Mouse (Mus musculus): ENCODE results near the gene Ddx39. TPM values are rescaled to one million over a fixed set of nuclear protein-coding genes. Genes with fewer than 3 reads are reported as not detected.

Ddx39 gene
- polyA plus RNA-seq, 1 experiment from 2014 or later, result 128 TPM

- Histone ChIP-seq H3K27ac (ENCODE audit: poor library complexity, severe bottlenecking) (no peak overlapping the region), H3K9ac (no peak overlapping the region), H3K9me3 (replicated peaks) (no peaks in the 10 kb centered on the region; the same call in 1 of the 2 replicates), H3K4me1 (replicated peaks) (peaks cover 14% of the 10 kb centered on the region), H3K36me3 (no peaks in the 10 kb centered on the region), H3K4me3 (no peak overlapping the region), H3K27me3 (replicated peaks) (no peaks in the 10 kb centered on the region), H3K4me2 (no peak overlapping the region)
- WGBS, result 70% methylated on average over 2 of the region's 2 CpGs
- ATAC-seq (ENCODE audit: insufficient number of reproducible peaks, low FRiP score), result no peak
Measured at GRCm38 (mm10) chr8:83770669-83771068, 55.7 kb downstream of the Ddx39 start.

- no peak overlapping the region for H3K4me2 ChIP-seq
- H3K9me3 ChIP-seq (replicated peaks), result no peaks in the 10 kb centered on the region; the same call in 1 of the 2 replicates
- WGBS, result 55% methylated on average over 4 of the region's 4 CpGs
- H3K36me3 ChIP-seq, result no peaks in the 10 kb centered on the region
- H3K4me3 ChIP-seq, result no peak overlapping the region
- H3K27me3 ChIP-seq (replicated peaks), result no peaks in the 10 kb centered on the region
- ATAC-seq (ENCODE audit: insufficient number of reproducible peaks, low FRiP score), result no peak
- no peak overlapping the region for H3K27ac ChIP-seq (ENCODE audit: poor library complexity, severe bottlenecking)
- H3K9ac ChIP-seq, result no peak overlapping the region
- peaks cover 14% of the 10 kb centered on the region for H3K4me1 ChIP-seq (replicated peaks)
Measured at GRCm38 (mm10) chr8:83771791-83772190, 56.8 kb downstream of the Ddx39 start.

- no peaks in the 10 kb centered on the region for H3K9me3 ChIP-seq (replicated peaks)
- ATAC-seq (ENCODE audit: insufficient number of reproducible peaks, low FRiP score), result peak; percentile 71
- no peaks in the 10 kb centered on the region for H3K27me3 ChIP-seq (replicated peaks)
- peak overlapping the region; percentile 44 for H3K4me3 ChIP-seq
- WGBS, result 4% methylated on average over 25 of the region's 25 CpGs
- 0 out of 2 replicates have a peak overlapping the region, but pooled peaks have one; percentile 31 for H3K27ac ChIP-seq (ENCODE audit: poor library complexity, severe bottlenecking)
- no peaks in the 10 kb centered on the region for H3K36me3 ChIP-seq
- peak overlapping the region; percentile 77 for H3K4me2 ChIP-seq
- peak overlapping the region; percentile 63 for H3K9ac ChIP-seq
- peaks cover 14% of the 10 kb centered on the region for H3K4me1 ChIP-seq (replicated peaks)
Measured at GRCm38 (mm10) chr8:83772701-83773451, 57.9 kb downstream of the Ddx39 start.

- H3K9ac ChIP-seq, result peak overlapping the region; percentile 63; the same call in 1 of the 2 replicates
- H3K36me3 ChIP-seq, result no peaks in the 10 kb centered on the region
- no peaks in the 10 kb centered on the region for H3K9me3 ChIP-seq (replicated peaks)
- peak overlapping the region; percentile 77 for H3K4me2 ChIP-seq
- H3K4me1 ChIP-seq (replicated peaks), result peaks cover 14% of the 10 kb centered on the region
- 18% methylated on average over 6 of the region's 6 CpGs for WGBS
- peak overlapping the region; percentile 44 for H3K4me3 ChIP-seq
- 0 out of 2 replicates have a peak overlapping the region, but pooled peaks have one; percentile 31 for H3K27ac ChIP-seq (ENCODE audit: poor library complexity, severe bottlenecking)
- H3K27me3 ChIP-seq (replicated peaks), result no peaks in the 10 kb centered on the region
- no peak for ATAC-seq (ENCODE audit: insufficient number of reproducible peaks, low FRiP score)
Measured at GRCm38 (mm10) chr8:83773452-83773846, 58.5 kb downstream of the Ddx39 start.

- 82% methylated on average over 2 of the region's 2 CpGs for WGBS
- no peaks in the 10 kb centered on the region for H3K9me3 ChIP-seq (replicated peaks)
- ATAC-seq (ENCODE audit: insufficient number of reproducible peaks, low FRiP score), result no peak
Measured at GRCm38 (mm10) chr8:83774221-83774620, 59.2 kb downstream of the Ddx39 start.

More at GRCm38 (mm10) chr8:83774221-83774620, 59.2 kb downstream of the Ddx39 start:
- Histone ChIP-seq H3K36me3 (no peaks in the 10 kb centered on the region), H3K27me3 (replicated peaks) (no peaks in the 10 kb centered on the region), H3K4me3 (no peak overlapping the region), H3K4me2 (no peak overlapping the region), H3K4me1 (replicated peaks) (peaks cover 14% of the 10 kb centered on the region), H3K9ac (no peak overlapping the region), H3K27ac (ENCODE audit: poor library complexity, severe bottlenecking) (no peak overlapping the region)

Small RNA genes lying within 50 kb of the gene (microRNA-seq; reads per million reads assigned to microRNA genes)
- not detected for gene Mir1668

Other genes starting within 250 kb of the Ddx39 start
- gene Olfr370, start 179.4 kb upstream of the Ddx39 start, polyA plus RNA-seq (2016; fragmentation: Nextera tagmentation; extraction: Ambion mirVana), result not detected in 2 replicates
- 547 and 555 TPM in 2 replicates for gene Ndufb7, start 148.5 kb upstream of the Ddx39 start, polyA plus RNA-seq (2016; fragmentation: Nextera tagmentation; extraction: Ambion mirVana)
- 445 and 456 TPM in 2 replicates for gene Tecr, start 107.2 kb upstream of the Ddx39 start, polyA plus RNA-seq (2016; fragmentation: Nextera tagmentation; extraction: Ambion mirVana)
- 45.1 and 47.4 TPM in 2 replicates for gene Dnajb1, start 107.0 kb upstream of the Ddx39 start, polyA plus RNA-seq (2016; fragmentation: Nextera tagmentation; extraction: Ambion mirVana)
- 175 and 180 TPM in 2 replicates for gene Gipc1, start 62.5 kb upstream of the Ddx39 start, polyA plus RNA-seq (2016; fragmentation: Nextera tagmentation; extraction: Ambion mirVana)
- gene Ptger1, start 48.5 kb upstream of the Ddx39 start, polyA plus RNA-seq (2016; fragmentation: Nextera tagmentation; extraction: Ambion mirVana), result 0.32 and 0.60 TPM in 2 replicates
- 24.4 and 28.7 TPM in 2 replicates for gene Pkn1, start 16.0 kb upstream of the Ddx39 start, polyA plus RNA-seq (2016; fragmentation: Nextera tagmentation; extraction: Ambion mirVana)
- 26.2 and 29.2 TPM in 2 replicates for gene Adgre5, start 26.1 kb downstream of the Ddx39 start, polyA plus RNA-seq (2016; fragmentation: Nextera tagmentation; extraction: Ambion mirVana)
- gene Adgrl1, start 184.9 kb downstream of the Ddx39 start, polyA plus RNA-seq (2016; fragmentation: Nextera tagmentation; extraction: Ambion mirVana), result 11.2 and 11.4 TPM in 2 replicates
- gene Gm10644, start 240.0 kb downstream of the Ddx39 start, polyA plus RNA-seq (2016; fragmentation: Nextera tagmentation; extraction: Ambion mirVana), result 0.34 and 0.40 TPM in 2 replicates
- gene Asf1b, start 240.3 kb downstream of the Ddx39 start, polyA plus RNA-seq (2016; fragmentation: Nextera tagmentation; extraction: Ambion mirVana), result 55.0 and 58.3 TPM in 2 replicates

Measured in heart, embryonic 12.5 days (tissue).